Mouse (Mus musculus): ENCODE data around the gene Atf7. TPM values are rescaled to one million over a fixed set of nuclear protein-coding genes. Genes with fewer than 3 reads are reported as not detected.
"Not testable (repeated sequence)": the region's sequence is repeated elsewhere in the genome, so short reads cannot be mapped to it uniquely, and the experiment has no call there.

Gene Atf7
- polyA plus RNA-seq, 1 experiment from 2014 or later: 15.0 TPM

DNA sequence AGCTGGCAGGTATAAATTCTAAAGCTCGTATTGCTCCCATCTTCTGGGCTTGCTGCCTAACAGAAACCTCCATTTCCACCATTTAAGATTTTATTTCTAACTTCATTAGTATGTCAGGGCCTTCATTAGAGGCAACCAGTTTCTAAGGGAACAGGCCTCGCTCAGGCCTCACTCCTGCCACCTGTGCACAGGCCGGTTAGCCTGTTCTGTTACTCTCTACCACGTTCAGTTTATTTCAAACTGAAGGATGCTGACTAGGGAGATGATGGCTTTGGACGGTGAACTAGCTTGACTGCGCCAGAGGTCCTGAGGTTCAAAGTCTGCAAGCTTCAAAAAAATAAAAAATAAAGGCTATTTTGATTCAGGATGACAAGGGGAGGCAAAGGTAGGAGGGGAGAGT lies 45.0 kb upstream of the Atf7 start:
- WGBS: 4% methylated on average over 6 of the region's 6 CpGs
- H3K27ac ChIP-seq (ENCODE audit: low read depth, low read length): peak overlapping the region; percentile 91
- peak overlapping the region; percentile 70 for H3K4me3 ChIP-seq (ENCODE audit: low read depth, low read length)
- no peaks in the 10 kb centered on the region for H3K27me3 ChIP-seq (replicated peaks; ENCODE audit: control insufficient read depth, insufficient read depth, low read length)
- peak overlapping the region; percentile 74 for H3K9ac ChIP-seq (ENCODE audit: low read depth, low read length)
- 0 out of 2 replicates have a peak, but pooled peaks have one; percentile 5 for ATAC-seq
- H3K4me2 ChIP-seq (replicated peaks; ENCODE audit: low read depth): peak overlapping the region; percentile 89
- no peaks in the 10 kb centered on the region for H3K4me1 ChIP-seq (replicated peaks; ENCODE audit: control insufficient read depth, insufficient read depth, low read length)
- no peaks in the 10 kb centered on the region for H3K9me3 ChIP-seq (ENCODE audit: control insufficient read depth)
- H3K36me3 ChIP-seq (ENCODE audit: control insufficient read depth, insufficient read depth): peaks cover 15% of the 10 kb centered on the region
- TF ChIP-seq CTCF (IDR thresholded peaks at IDR 0.05; ENCODE audit: low read depth): no peak

DNA sequence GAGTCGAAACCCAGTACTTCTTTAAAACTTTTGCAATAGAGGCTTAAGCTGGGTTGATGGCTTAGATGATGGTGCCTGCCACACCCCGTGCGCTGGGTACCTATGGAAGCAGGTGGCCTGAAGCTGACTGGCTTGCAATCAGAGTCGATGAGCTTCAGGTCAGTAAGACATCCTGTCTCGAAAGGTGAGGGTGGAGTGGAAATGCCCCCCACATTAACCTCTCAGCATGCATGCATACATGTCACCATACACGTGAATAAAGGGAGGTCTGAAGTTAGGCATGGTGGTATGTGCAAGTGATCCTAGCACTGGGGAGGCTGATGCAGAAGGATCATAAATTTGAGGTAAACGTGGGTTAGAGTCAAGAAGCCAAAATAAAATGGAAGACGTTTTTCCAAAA lies 44.3 kb upstream of the Atf7 start:
- no peak overlapping the region; the same call in 1 of the 2 replicates for H3K9ac ChIP-seq (ENCODE audit: low read depth, low read length)
- WGBS: 75% methylated on average over 8 of the region's 8 CpGs
- H3K27me3 ChIP-seq (replicated peaks; ENCODE audit: control insufficient read depth, insufficient read depth, low read length): no peaks in the 10 kb centered on the region
- ATAC-seq: no peak
- H3K9me3 ChIP-seq (ENCODE audit: control insufficient read depth): no peaks in the 10 kb centered on the region
- no peak overlapping the region for H3K27ac ChIP-seq (ENCODE audit: low read depth, low read length)
- peaks cover 23% of the 10 kb centered on the region for H3K36me3 ChIP-seq (ENCODE audit: control insufficient read depth, insufficient read depth)
- no peak for TF ChIP-seq CTCF (IDR thresholded peaks at IDR 0.05; ENCODE audit: low read depth)
- H3K4me1 ChIP-seq (replicated peaks; ENCODE audit: control insufficient read depth, insufficient read depth, low read length): no peaks in the 10 kb centered on the region
- peak overlapping the region; percentile 89 for H3K4me2 ChIP-seq (replicated peaks; ENCODE audit: low read depth)
- no peak overlapping the region for H3K4me3 ChIP-seq (ENCODE audit: low read depth, low read length)

DNA sequence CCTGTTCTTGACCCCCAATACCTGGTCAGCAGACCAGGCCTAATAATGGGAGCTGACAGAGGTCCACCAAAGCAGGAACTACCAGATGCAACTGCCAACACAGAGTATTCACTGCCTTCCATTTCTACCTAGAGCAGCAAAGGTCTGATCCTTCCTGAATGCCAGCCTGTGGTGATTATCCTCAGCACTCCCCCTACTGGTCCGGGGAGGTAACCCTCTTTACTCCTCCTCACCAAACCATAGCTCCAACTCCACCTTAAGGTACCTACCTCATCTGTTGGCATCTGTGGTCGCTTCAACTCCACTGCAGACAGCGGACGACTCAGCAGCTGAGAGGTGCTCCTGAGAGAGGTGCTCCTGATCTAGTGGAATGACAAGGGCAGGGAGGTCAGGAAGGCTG lies 40.2 kb upstream of the Atf7 start:
- Histone ChIP-seq H3K4me1 (replicated peaks; ENCODE audit: control insufficient read depth, insufficient read depth, low read length) (no peaks in the 10 kb centered on the region), H3K4me2 (replicated peaks; ENCODE audit: low read depth) (no peak overlapping the region), H3K9me3 (ENCODE audit: control insufficient read depth) (no peaks in the 10 kb centered on the region), H3K4me3 (ENCODE audit: low read depth, low read length) (no peak overlapping the region), H3K9ac (ENCODE audit: low read depth, low read length) (no peak overlapping the region), H3K27me3 (replicated peaks; ENCODE audit: control insufficient read depth, insufficient read depth, low read length) (no peaks in the 10 kb centered on the region), H3K27ac (ENCODE audit: low read depth, low read length) (no peak overlapping the region), H3K36me3 (ENCODE audit: control insufficient read depth, insufficient read depth) (peaks cover 54% of the 10 kb centered on the region)
- TF ChIP-seq CTCF (IDR thresholded peaks at IDR 0.05; ENCODE audit: low read depth): peak; percentile 87
- 30% methylated on average over 4 of the region's 4 CpGs for WGBS
- peak; percentile 48; the same call in 1 of the 2 replicates for ATAC-seq

DNA sequence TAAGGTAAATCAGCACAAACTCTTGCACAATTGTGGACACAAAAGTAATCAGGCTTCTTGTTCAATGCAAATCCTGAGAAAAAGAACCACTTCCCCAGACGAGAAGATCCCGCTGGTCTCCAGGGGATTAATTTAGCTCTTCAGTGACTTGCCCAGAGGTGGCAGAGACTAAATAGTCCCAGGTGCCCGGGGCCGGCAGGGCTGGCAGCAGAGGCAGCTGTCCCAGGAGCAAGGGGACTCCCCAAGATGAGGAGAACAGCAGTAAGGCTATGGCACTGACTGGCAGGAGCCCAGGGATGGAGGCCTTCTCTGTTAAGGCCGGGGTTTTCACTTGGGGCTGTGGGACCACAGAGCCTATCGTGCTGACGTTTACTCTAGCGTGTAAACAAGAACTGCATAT lies 38.6 kb upstream of the Atf7 start:
- Histone ChIP-seq H3K27me3 (replicated peaks; ENCODE audit: control insufficient read depth, insufficient read depth, low read length) (no peaks in the 10 kb centered on the region), H3K4me3 (ENCODE audit: low read depth, low read length) (no peak overlapping the region), H3K27ac (ENCODE audit: low read depth, low read length) (no peak overlapping the region), H3K36me3 (ENCODE audit: control insufficient read depth, insufficient read depth) (peaks cover 59% of the 10 kb centered on the region), H3K4me1 (replicated peaks; ENCODE audit: control insufficient read depth, insufficient read depth, low read length) (no peaks in the 10 kb centered on the region), H3K4me2 (replicated peaks; ENCODE audit: low read depth) (no peak overlapping the region), H3K9ac (ENCODE audit: low read depth, low read length) (no peak overlapping the region), H3K9me3 (ENCODE audit: control insufficient read depth) (no peaks in the 10 kb centered on the region)
- no peak for ATAC-seq
- TF ChIP-seq CTCF (IDR thresholded peaks at IDR 0.05; ENCODE audit: low read depth): no peak
- WGBS: 81% methylated on average over 8 of the region's 8 CpGs

DNA sequence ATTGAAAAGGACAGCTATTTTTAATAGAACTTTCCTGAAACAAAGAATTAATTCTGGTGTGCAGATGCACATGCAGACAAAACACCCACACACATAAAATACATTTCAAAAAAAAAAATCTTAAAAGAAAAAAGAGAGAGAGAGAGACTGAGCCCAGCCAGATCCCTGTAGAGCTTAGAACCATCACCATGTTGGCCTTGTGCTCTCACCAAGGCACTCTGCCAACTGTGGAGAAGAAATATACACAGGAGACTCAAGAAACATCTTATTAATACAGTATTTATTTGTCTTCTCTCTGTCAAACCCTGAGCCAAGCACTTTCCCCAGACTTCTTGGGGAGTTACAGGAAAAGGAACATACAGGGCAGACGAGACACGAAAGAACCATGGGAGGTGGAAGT lies 37.3 kb upstream of the Atf7 start:
- H3K36me3 ChIP-seq (ENCODE audit: control insufficient read depth, insufficient read depth): peaks cover 58% of the 10 kb centered on the region
- not testable (repeated sequence) for ATAC-seq

DNA sequence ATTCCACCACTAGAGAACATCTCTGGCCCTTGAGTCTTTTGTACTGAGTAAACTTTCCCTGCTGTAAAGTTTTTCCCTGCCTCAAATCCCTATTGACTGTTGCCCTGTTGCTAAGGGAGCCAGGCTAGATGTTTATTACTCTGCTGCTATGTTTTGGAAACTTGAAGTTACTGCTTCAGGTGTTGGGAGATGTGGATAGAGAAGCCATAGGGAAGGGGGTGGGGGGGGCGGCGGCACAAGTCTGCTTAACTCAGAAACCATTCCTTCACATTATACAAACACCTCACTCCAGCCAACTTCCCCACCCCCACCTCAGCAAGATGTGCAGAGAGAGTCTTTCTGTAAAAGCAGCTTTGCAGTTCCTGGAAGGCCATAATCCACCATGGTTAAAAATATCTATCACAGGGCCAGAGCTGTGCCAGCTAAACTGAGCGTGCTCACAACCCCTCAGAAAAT lies 32.7 kb upstream of the Atf7 start:
- H3K4me3 ChIP-seq (ENCODE audit: low read depth, low read length): no peak overlapping the region
- H3K4me1 ChIP-seq (replicated peaks; ENCODE audit: control insufficient read depth, insufficient read depth, low read length): peaks cover 6% of the 10 kb centered on the region; the same call in 1 of the 2 replicates
- no peak overlapping the region for H3K9ac ChIP-seq (ENCODE audit: low read depth, low read length)
- no peaks in the 10 kb centered on the region for H3K27me3 ChIP-seq (replicated peaks; ENCODE audit: control insufficient read depth, insufficient read depth, low read length)
- H3K36me3 ChIP-seq (ENCODE audit: control insufficient read depth, insufficient read depth): peaks cover 21% of the 10 kb centered on the region; the same call in 1 of the 2 replicates
- peak overlapping the region; percentile 11; the same call in 1 of the 2 replicates for H3K27ac ChIP-seq (ENCODE audit: low read depth, low read length)
- H3K9me3 ChIP-seq (ENCODE audit: control insufficient read depth): no peaks in the 10 kb centered on the region
- TF ChIP-seq CTCF (IDR thresholded peaks at IDR 0.05; ENCODE audit: low read depth): peak; percentile 21; the same call in 1 of the 2 replicates
- no peak overlapping the region for H3K4me2 ChIP-seq (replicated peaks; ENCODE audit: low read depth)
- 34% methylated on average over 3 of the region's 3 CpGs for WGBS
- peak; percentile 31; the same call in 1 of the 2 replicates for ATAC-seq

More for the DNA sequence above, 37.3 kb upstream of the Atf7 start:
- H3K9me3 ChIP-seq (ENCODE audit: control insufficient read depth); H3K4me2 ChIP-seq (replicated peaks; ENCODE audit: low read depth); H3K4me3 ChIP-seq (ENCODE audit: low read depth, low read length); H3K27ac ChIP-seq (ENCODE audit: low read depth, low read length); H3K9ac ChIP-seq (ENCODE audit: low read depth, low read length); H3K4me1 ChIP-seq (replicated peaks; ENCODE audit: control insufficient read depth, insufficient read depth, low read length); H3K27me3 ChIP-seq (replicated peaks; ENCODE audit: control insufficient read depth, insufficient read depth, low read length): not testable (repeated sequence)
- no CpG with 5 or more reads among the region's 2 CpGs for WGBS

Measured in intestine, postnatal 0 days (tissue).